Comparison of ENCODE assay signal across 8 mouse cellular contexts in the genomic region with DNA sequence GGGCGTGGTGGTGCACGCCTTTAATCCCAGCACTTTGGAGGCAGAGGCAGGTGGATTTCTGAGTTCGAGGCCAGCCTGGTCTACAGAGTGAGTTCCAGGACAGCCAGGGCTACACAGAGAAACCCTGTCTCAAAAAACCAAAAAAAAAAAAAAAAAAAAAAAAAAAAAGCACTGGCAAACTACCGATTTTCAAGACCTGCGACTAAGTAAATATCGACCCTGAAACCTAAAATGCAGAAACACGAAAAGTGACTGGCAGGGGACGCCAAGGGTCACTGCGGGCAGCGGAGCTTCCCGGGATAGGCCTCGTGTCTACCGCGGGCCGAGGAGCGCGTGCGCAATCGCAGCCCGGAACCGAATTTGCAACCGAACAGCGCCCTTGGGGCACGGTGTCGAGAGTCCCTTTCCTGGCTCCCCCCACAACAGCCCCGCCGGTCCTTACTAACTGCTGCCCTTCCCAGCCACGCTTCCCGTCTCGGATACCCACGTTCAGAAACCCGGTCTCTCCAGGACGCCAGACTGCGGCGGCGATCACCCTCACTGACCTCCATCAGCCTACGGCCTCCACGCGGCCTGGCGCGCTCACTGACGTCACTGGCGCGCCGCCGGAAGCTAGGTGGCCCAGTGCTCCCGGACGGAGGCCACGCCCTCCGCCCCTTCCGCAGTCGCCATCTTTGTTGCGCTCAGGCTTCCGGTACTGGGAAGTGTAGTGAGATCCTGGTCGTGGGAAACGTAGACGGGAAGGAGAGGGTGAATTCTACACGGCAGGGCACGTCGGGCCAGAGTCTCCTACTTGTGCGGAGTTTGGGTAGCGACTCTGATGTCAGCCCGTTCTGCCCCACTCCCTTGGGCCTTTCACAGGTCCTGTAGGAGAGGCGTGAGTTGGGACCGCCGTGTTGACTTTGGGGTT. TPM values are rescaled to one million over a fixed set of nuclear protein-coding genes. Genes with fewer than 3 reads are reported as not detected.
DNase-seq lines count a peak whose midpoint lies in the region; ATAC-seq and TF ChIP-seq lines count a peak whose summit lies in the region.

A gene (minus strand): TSS at position 590 of the 910 bp plus-strand sequence.

- H3K4me3 ChIP-seq in hindbrain, embryonic 10.5 days: peak within 1 kb of the TSS; percentile 85
- peak within 1 kb of the TSS; percentile 70 for H3K4me3 ChIP-seq in lung, postnatal 0 days (ENCODE audit: low read depth, low read length)

- peak; percentile 96 for ATAC-seq in frontal cortex, adult (ENCODE audit: low TSS enrichment)
- ATAC-seq in lung, postnatal 0 days: peak; percentile 98

- peak within 1 kb of the TSS; percentile 73 for H3K9ac ChIP-seq in lung, postnatal 0 days (replicated peaks; ENCODE audit: low read depth)

- H3K36me3 ChIP-seq in hindbrain, embryonic 10.5 days: peaks cover 41% of the 10 kb centered on the region
- peaks cover 4% of the 10 kb centered on the region for H3K36me3 ChIP-seq in lung, postnatal 0 days (ENCODE audit: insufficient read depth, low read length)

- peak; percentile 35; the same call in 1 of the 2 replicates for TF ChIP-seq EP300 in lung, postnatal 0 days (IDR thresholded peaks at IDR 0.05)

- H3K4me2 ChIP-seq in lung, postnatal 0 days (replicated peaks; ENCODE audit: low read depth, low read length): peak within 1 kb of the TSS; percentile 69

- H3K27me3 ChIP-seq in hindbrain, embryonic 10.5 days (ENCODE audit: insufficient read depth, poor library complexity, severe bottlenecking): no peaks in the 10 kb centered on the region
- H3K27me3 ChIP-seq in lung, postnatal 0 days (replicated peaks; ENCODE audit: insufficient read depth, low read length): no peaks in the 10 kb centered on the region

- H3K27ac ChIP-seq in hindbrain, embryonic 10.5 days: peak within 1 kb of the TSS; percentile 95
- peak within 1 kb of the TSS; percentile 94 for H3K27ac ChIP-seq in lung, postnatal 0 days (ENCODE audit: low read length)

- WGBS in hindbrain, embryonic 10.5 days: under 1% methylated on average over 66 of the region's 66 CpGs
- WGBS in lung, postnatal 0 days: under 1% methylated on average over 66 of the region's 66 CpGs

- peaks cover 28% of the 10 kb centered on the region for H3K4me1 ChIP-seq in hindbrain, embryonic 10.5 days (replicated peaks)
- peaks cover 9% of the 10 kb centered on the region; the same call in 1 of the 2 replicates for H3K4me1 ChIP-seq in lung, postnatal 0 days (ENCODE audit: insufficient read depth, low read depth, low read length)

- no peaks in the 10 kb centered on the region for H3K9me3 ChIP-seq in hindbrain, embryonic 10.5 days
- H3K9me3 ChIP-seq in lung, postnatal 0 days (ENCODE audit: low read length): no peaks in the 10 kb centered on the region

- TF ChIP-seq CTCF in lung, postnatal 0 days (IDR thresholded peaks at IDR 0.05): no peak

- peak; percentile 99 for DNase-seq in MN1 (ENCODE audit: low spot score)
- DNase-seq in cerebellum, adult 9-10 months: peak; percentile 93
- peak; percentile 93 for DNase-seq in hindbrain, embryonic 10.5 days (ENCODE audit: low spot score)
- DNase-seq in layer of hippocampus, adult 9-11 months: peak; percentile 95
- peak; percentile 97 for DNase-seq in lung, postnatal 0 days (ENCODE audit: low spot score)
- peak; percentile 89 for DNase-seq in ovary, postnatal 14 days (ENCODE audit: low spot score)
- peak; percentile 92 for DNase-seq in thymus, postnatal 14 days

RNA-seq across cellular contexts. Expression of the gene that starts here (rescaled TPM):
- 59.5 and 62.2 TPM in 2 replicates for polyA plus RNA-seq in hindbrain, embryonic 10.5 days (2016; fragmentation: Nextera tagmentation; extraction: Ambion mirVana)
- 10.8 and 10.9 TPM in 2 replicates for polyA plus RNA-seq in lung, postnatal 0 days (2015; fragmentation: Nextera tagmentation; extraction: Ambion mirVana)

Comparison
In these comparisons a context has a peak if more than half of its experiments do, and no peak if none do; other contexts are left out.
1. Peak in every context shown above with its lines: DNase-seq, ATAC-seq, H3K4me3 ChIP-seq and H3K27ac ChIP-seq.